22 mouse cellular contexts compared by ENCODE assay signal in the genomic region with DNA sequence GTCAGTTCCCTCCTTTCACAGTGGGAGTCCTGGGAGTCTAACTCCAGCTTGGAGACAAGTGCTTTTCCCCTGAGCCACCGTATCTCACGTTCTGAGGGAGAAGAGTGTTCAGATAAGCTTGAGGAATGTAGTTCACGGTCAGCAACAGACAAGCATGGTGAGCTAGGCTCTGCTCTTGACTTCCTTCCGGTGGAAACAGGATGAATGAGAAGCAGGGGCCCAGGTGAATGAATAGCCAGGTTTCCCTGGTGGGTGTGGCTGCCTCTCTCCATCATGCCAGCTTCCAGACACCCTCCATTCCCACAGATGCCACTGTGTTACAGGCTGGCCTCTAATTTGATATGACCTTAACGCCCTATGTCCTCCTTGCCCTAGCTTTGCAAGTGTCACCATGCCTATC. TPM values are rescaled to one million over a fixed set of nuclear protein-coding genes. Genes with fewer than 3 reads are reported as not detected.
DNase-seq lines count a peak whose midpoint lies in the region; ATAC-seq and TF ChIP-seq lines count a peak whose summit lies in the region.
"Had no signal": no experiment of that assay in that cellular context is flagged by ENCODE, and none has a peak within 500 bp of the region (broad histone marks: within the 10 kb centered on the region; RNA-seq: fewer than 3 reads in every experiment).

No protein-coding gene starts in this region.

- peak overlapping the region; percentile 60; the same call in 1 of the 2 replicates for H3K4me3 ChIP-seq in kidney, embryonic 14.5 days (ENCODE audit: low read length)
- no peak overlapping the region for H3K4me3 ChIP-seq in stomach, embryonic 15.5 days (replicated peaks)
- no peak overlapping the region for H3K4me3 ChIP-seq in stomach, postnatal 0 days (ENCODE audit: low read depth, low read length)
- H3K4me3 ChIP-seq in embryonic facial prominence, embryonic 14.5 days (ENCODE audit: low read depth, low read length), result no peak overlapping the region

- no peak for DNase-seq in kidney, postnatal 10 days
- no peak for DNase-seq in stomach, postnatal 0 days (ENCODE audit: low spot score)
- no peak for DNase-seq in embryonic facial prominence, embryonic 14.5 days (ENCODE audit: low spot score)
- DNase-seq in yolk sac, embryonic 10.5 days (ENCODE audit: low spot score), result peak; percentile 67
- DNase-seq in spleen, postnatal 4 days (ENCODE audit: low spot score in 2 of 2), result no peak
- DNase-seq in gastrocnemius, postnatal 25 days, result no peak
- DNase-seq: adrenal gland, adult 2 months; cerebellum, adult 11 months; cerebellum, postnatal 14 days; gastrocnemius, adult 2 months; heart, adult 11 months; kidney, adult 11 months; kidney, postnatal 36 days; layer of hippocampus, adult 9-11 months; midbrain, embryonic 14.5 days had no signal

- H3K9me3 ChIP-seq in kidney, embryonic 14.5 days (ENCODE audit: control insufficient read depth, low read length), result no peaks in the 10 kb centered on the region
- no peaks in the 10 kb centered on the region for H3K9me3 ChIP-seq in stomach, embryonic 15.5 days
- H3K9me3 ChIP-seq in stomach, postnatal 0 days (ENCODE audit: control insufficient read depth, low read length), result no peaks in the 10 kb centered on the region
- no peaks in the 10 kb centered on the region for H3K9me3 ChIP-seq in embryonic facial prominence, embryonic 14.5 days (ENCODE audit: control insufficient read depth, low read length)
- H3K9me3 ChIP-seq: hindbrain, embryonic 13.5 days; neural tube, embryonic 15.5 days had no signal

- no peak for TF ChIP-seq CTCF in stomach, postnatal 0 days (IDR thresholded peaks at IDR 0.05; ENCODE audit: low read depth)

- H3K4me2 ChIP-seq in kidney, embryonic 14.5 days (replicated peaks; ENCODE audit: low read depth, low read length), result no peak overlapping the region
- H3K4me2 ChIP-seq in stomach, embryonic 15.5 days, result peak overlapping the region; percentile 76; the same call in 1 of the 2 replicates
- no peak overlapping the region for H3K4me2 ChIP-seq in stomach, postnatal 0 days (replicated peaks; ENCODE audit: low read depth)
- H3K4me2 ChIP-seq in embryonic facial prominence, embryonic 14.5 days (ENCODE audit: low read depth, low read length), result peak overlapping the region; percentile 88; the same call in 1 of the 2 replicates

- no peaks in the 10 kb centered on the region for H3K4me1 ChIP-seq in kidney, embryonic 14.5 days (ENCODE audit: control insufficient read depth, insufficient read depth, low read length)
- no peaks in the 10 kb centered on the region for H3K4me1 ChIP-seq in stomach, embryonic 15.5 days
- H3K4me1 ChIP-seq in stomach, postnatal 0 days (replicated peaks; ENCODE audit: control insufficient read depth, insufficient read depth), result no peaks in the 10 kb centered on the region; the same call in 1 of the 2 replicates
- H3K4me1 ChIP-seq in embryonic facial prominence, embryonic 14.5 days (ENCODE audit: control insufficient read depth, insufficient read depth, low read length), result no peaks in the 10 kb centered on the region; the same call in 1 of the 2 replicates

- no peak overlapping the region for H3K9ac ChIP-seq in kidney, embryonic 14.5 days (ENCODE audit: low read depth, low read length)
- no peak overlapping the region for H3K9ac ChIP-seq in stomach, embryonic 15.5 days
- H3K9ac ChIP-seq in stomach, postnatal 0 days (ENCODE audit: low read length), result no peak overlapping the region
- H3K9ac ChIP-seq in embryonic facial prominence, embryonic 14.5 days (ENCODE audit: low read depth, low read length), result no peak overlapping the region
- H3K9ac ChIP-seq: forebrain, postnatal 0 days; hindbrain, embryonic 13.5 days; neural tube, embryonic 15.5 days had no signal

- TF ChIP-seq EP300 in stomach, postnatal 0 days (optimal IDR thresholded peaks at IDR 0.05), result no peak

- no peak overlapping the region for H3K27ac ChIP-seq in kidney, embryonic 14.5 days (ENCODE audit: low read depth, low read length)
- no peak overlapping the region for H3K27ac ChIP-seq in stomach, embryonic 15.5 days
- no peak overlapping the region for H3K27ac ChIP-seq in stomach, postnatal 0 days (replicated peaks)
- H3K27ac ChIP-seq in embryonic facial prominence, embryonic 14.5 days (replicated peaks; ENCODE audit: low read depth, low read length), result no peak overlapping the region
- H3K27ac ChIP-seq: gastrocnemius, adult 2 months; hindbrain, embryonic 13.5 days; neural tube, embryonic 15.5 days had no signal

- no peak for ATAC-seq in kidney, embryonic 14.5 days (ENCODE audit: low FRiP score, low TSS enrichment)
- ATAC-seq in stomach, embryonic 15.5 days (ENCODE audit: insufficient read depth, low FRiP score, low read depth), result no peak
- no peak for ATAC-seq in stomach, postnatal 0 days (ENCODE audit: low FRiP score, low TSS enrichment)
- no peak for ATAC-seq in embryonic facial prominence, embryonic 14.5 days (ENCODE audit: low read depth)
- ATAC-seq: forebrain, postnatal 0 days had no signal

- H3K36me3 ChIP-seq in kidney, embryonic 14.5 days (ENCODE audit: control insufficient read depth, insufficient read depth, low read length), result no peaks in the 10 kb centered on the region
- no peaks in the 10 kb centered on the region for H3K36me3 ChIP-seq in stomach, embryonic 15.5 days
- no peaks in the 10 kb centered on the region for H3K36me3 ChIP-seq in stomach, postnatal 0 days (ENCODE audit: control insufficient read depth, insufficient read depth, low read length)
- no peaks in the 10 kb centered on the region for H3K36me3 ChIP-seq in embryonic facial prominence, embryonic 14.5 days (ENCODE audit: control insufficient read depth, insufficient read depth, low read length)
- H3K36me3 ChIP-seq: hindbrain, embryonic 13.5 days; neural tube, embryonic 15.5 days had no signal

- no peaks in the 10 kb centered on the region for H3K27me3 ChIP-seq in kidney, embryonic 14.5 days (ENCODE audit: control insufficient read depth, insufficient read depth, low read length)
- no peaks in the 10 kb centered on the region for H3K27me3 ChIP-seq in stomach, embryonic 15.5 days (replicated peaks)
- no peaks in the 10 kb centered on the region for H3K27me3 ChIP-seq in stomach, postnatal 0 days (ENCODE audit: control insufficient read depth, insufficient read depth, low read length)
- H3K27me3 ChIP-seq in embryonic facial prominence, embryonic 14.5 days (replicated peaks; ENCODE audit: control insufficient read depth, insufficient read depth, low read length), result no peaks in the 10 kb centered on the region

- 49% methylated on average over 5 of the region's 5 CpGs for WGBS in kidney, embryonic 14.5 days
- WGBS in stomach, embryonic 15.5 days, result 43% methylated on average over 5 of the region's 5 CpGs
- 39% methylated on average over 5 of the region's 5 CpGs for WGBS in stomach, postnatal 0 days
- WGBS in embryonic facial prominence, embryonic 14.5 days, result 49% methylated on average over 5 of the region's 5 CpGs

RNA-seq across cellular contexts. Expression of a gene that starts 16.6 kb away (rescaled TPM):
- polyA plus RNA-seq in kidney, embryonic 14.5 days (2014; fragmentation: Nextera tagmentation; extraction: Ambion mirVana), result 51.4 and 61.6 TPM in 2 replicates
- 62.5 and 63.7 TPM in 2 replicates for polyA plus RNA-seq in stomach, embryonic 15.5 days (2015; fragmentation: Nextera tagmentation; extraction: Ambion mirVana)
- polyA plus RNA-seq in stomach, postnatal 0 days (2015; fragmentation: Nextera tagmentation; extraction: Ambion mirVana), result 32.4 and 36.3 TPM in 2 replicates
- 55.3 and 56.8 TPM in 2 replicates for polyA plus RNA-seq in embryonic facial prominence, embryonic 14.5 days (2014; fragmentation: Nextera tagmentation; extraction: Ambion mirVana)
- 10 to 100 TPM; 44.3 to 46.1 TPM for total RNA-seq in gastrocnemius, postnatal 25 days (2021)

RNA-seq across cellular contexts. Expression of a gene that starts 39.5 kb away (rescaled TPM):
- polyA plus RNA-seq in kidney, embryonic 14.5 days (2014; fragmentation: Nextera tagmentation; extraction: Ambion mirVana), result 1.3 and 1.6 TPM in 2 replicates
- polyA plus RNA-seq in stomach, embryonic 15.5 days (2015; fragmentation: Nextera tagmentation; extraction: Ambion mirVana), result 3.8 and 4.0 TPM in 2 replicates
- polyA plus RNA-seq in stomach, postnatal 0 days (2015; fragmentation: Nextera tagmentation; extraction: Ambion mirVana), result 0.73 and 0.82 TPM in 2 replicates
- polyA plus RNA-seq in embryonic facial prominence, embryonic 14.5 days (2014; fragmentation: Nextera tagmentation; extraction: Ambion mirVana), result 2.5 and 5.2 TPM in 2 replicates
- total RNA-seq in gastrocnemius, postnatal 25 days (2021), result not detected
- total RNA-seq: gastrocnemius, adult 2 months; left cerebral cortex, postnatal 10 days; megakaryocyte progenitor cell, adult 5-6 weeks had no signal

RNA-seq across cellular contexts. Expression of a gene that starts 51.7 kb away (rescaled TPM):
- 711 and 870 TPM in 2 replicates for polyA plus RNA-seq in kidney, embryonic 14.5 days (2014; fragmentation: Nextera tagmentation; extraction: Ambion mirVana)
- 709 and 792 TPM in 2 replicates for polyA plus RNA-seq in stomach, embryonic 15.5 days (2015; fragmentation: Nextera tagmentation; extraction: Ambion mirVana)
- polyA plus RNA-seq in stomach, postnatal 0 days (2015; fragmentation: Nextera tagmentation; extraction: Ambion mirVana), result 884 and 979 TPM in 2 replicates
- polyA plus RNA-seq in embryonic facial prominence, embryonic 14.5 days (2014; fragmentation: Nextera tagmentation; extraction: Ambion mirVana), result 663 and 761 TPM in 2 replicates
- 1,000 to 10,000 TPM; 1,156 to 1,193 TPM for total RNA-seq in gastrocnemius, postnatal 25 days (2021)

RNA-seq across cellular contexts. Expression of a gene that starts 57.9 kb away (rescaled TPM):
- polyA plus RNA-seq in kidney, embryonic 14.5 days (2014; fragmentation: Nextera tagmentation; extraction: Ambion mirVana), result 40.0 and 57.1 TPM in 2 replicates
- polyA plus RNA-seq in stomach, embryonic 15.5 days (2015; fragmentation: Nextera tagmentation; extraction: Ambion mirVana), result 43.8 and 49.9 TPM in 2 replicates
- 16.3 and 19.0 TPM in 2 replicates for polyA plus RNA-seq in stomach, postnatal 0 days (2015; fragmentation: Nextera tagmentation; extraction: Ambion mirVana)
- polyA plus RNA-seq in embryonic facial prominence, embryonic 14.5 days (2014; fragmentation: Nextera tagmentation; extraction: Ambion mirVana), result 34.5 and 34.8 TPM in 2 replicates
- total RNA-seq in gastrocnemius, postnatal 25 days (2021), result 10 to 100 TPM; 39.6 to 48.4 TPM

Comparison
In these comparisons a context has a peak if more than half of its experiments do, and no peak if none do; other contexts are left out.
1. H3K4me2 ChIP-seq: peak in stomach, embryonic 15.5 days (single experiment) and embryonic facial prominence, embryonic 14.5 days (single experiment); none in kidney, embryonic 14.5 days (single experiment) and stomach, postnatal 0 days (single experiment).